Mouse (Mus musculus): ENCODE data around the gene Kremen1. TPM values are rescaled to one million over a fixed set of nuclear protein-coding genes. Genes with fewer than 3 reads are reported as not detected.

Gene Kremen1
- polyA plus RNA-seq, 1 experiment from 2014 or later, result 9.1 TPM

DNA sequence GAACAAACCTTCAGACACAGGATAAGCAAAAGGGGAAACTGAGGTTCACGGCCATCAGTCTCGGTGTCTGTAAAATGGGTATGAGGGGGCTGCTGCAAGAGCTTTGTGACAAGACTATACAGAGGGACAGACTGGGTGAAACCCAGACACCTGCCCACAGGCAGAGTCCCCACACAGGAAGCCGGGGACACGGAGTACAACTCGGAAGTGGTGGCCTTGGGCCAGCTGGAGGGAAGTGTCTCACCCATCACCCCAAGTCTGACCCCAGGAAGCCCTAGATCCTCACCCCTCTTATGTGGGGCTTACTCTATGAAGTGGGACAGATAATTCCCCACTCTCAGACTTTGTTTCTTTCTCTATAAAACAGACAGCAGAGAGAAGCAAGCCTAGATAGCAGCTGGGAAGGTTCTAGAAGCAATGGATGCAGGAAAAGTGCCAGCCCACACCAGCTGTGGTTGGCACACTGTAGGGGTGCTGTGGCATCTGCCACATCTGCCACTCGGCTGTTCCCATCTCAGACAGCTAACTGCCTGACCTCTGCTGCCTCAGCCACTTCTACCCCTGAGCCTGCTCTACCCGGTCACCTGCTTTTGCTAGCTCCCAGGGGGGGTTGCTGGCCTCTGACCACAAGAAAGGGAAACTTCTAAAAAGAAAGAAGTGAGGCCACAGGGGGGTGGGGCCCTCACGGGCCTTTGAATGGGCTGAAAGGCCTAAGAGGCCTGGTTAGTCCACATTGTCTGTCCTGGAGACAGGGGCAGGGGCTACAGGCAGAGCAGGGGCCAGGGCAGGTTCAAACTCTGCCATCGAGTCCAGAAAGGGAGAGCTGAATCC, 110.7 kb downstream of the Kremen1 start:
- Histone ChIP-seq H3K9ac (ENCODE audit: low read depth, low read length) (peak overlapping the region; percentile 89), H3K27ac (ENCODE audit: low read length) (peak overlapping the region; percentile 87), H3K4me2 (ENCODE audit: low read depth, low read length) (peak overlapping the region; percentile 76), H3K4me1 (ENCODE audit: control insufficient read depth, insufficient read depth, low read length) (peaks cover 46% of the 10 kb centered on the region), H3K36me3 (ENCODE audit: control insufficient read depth, insufficient read depth, low read length) (no peaks in the 10 kb centered on the region), H3K27me3 (replicated peaks; ENCODE audit: control insufficient read depth, insufficient read depth, low read length) (no peaks in the 10 kb centered on the region), H3K9me3 (ENCODE audit: control insufficient read depth, low read length) (no peaks in the 10 kb centered on the region), H3K4me3 (ENCODE audit: low read length) (peak overlapping the region; percentile 58)
- no peak for ATAC-seq
- WGBS, result 63% methylated on average over 9 of the region's 9 CpGs

DNA sequence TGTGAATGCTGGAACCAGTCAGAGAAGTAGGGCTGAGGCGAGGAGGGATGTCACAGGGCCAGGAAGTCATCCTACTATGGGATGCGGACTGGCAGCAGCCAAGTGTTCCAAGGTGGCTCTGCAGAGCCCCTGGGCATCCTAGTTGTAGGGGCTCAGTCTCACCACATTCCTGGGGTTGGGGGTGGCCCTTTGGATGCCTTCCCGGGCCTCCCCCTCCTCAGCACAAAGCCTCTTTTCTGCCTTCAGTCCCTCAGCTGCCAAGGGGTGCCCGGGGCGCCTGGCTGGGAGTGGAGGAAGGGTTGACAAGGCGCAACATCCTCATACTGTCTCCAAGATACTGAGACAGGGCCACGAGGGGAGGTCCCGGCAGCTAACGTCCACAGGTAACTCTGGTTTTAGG, 111.4 kb downstream of the Kremen1 start:
- peak overlapping the region; percentile 76 for H3K4me2 ChIP-seq (ENCODE audit: low read depth, low read length)
- peak overlapping the region; percentile 89 for H3K9ac ChIP-seq (ENCODE audit: low read depth, low read length)
- no peaks in the 10 kb centered on the region for H3K36me3 ChIP-seq (ENCODE audit: control insufficient read depth, insufficient read depth, low read length)
- no peaks in the 10 kb centered on the region for H3K27me3 ChIP-seq (replicated peaks; ENCODE audit: control insufficient read depth, insufficient read depth, low read length)
- H3K27ac ChIP-seq (ENCODE audit: low read length), result peak overlapping the region; percentile 87
- no peaks in the 10 kb centered on the region for H3K9me3 ChIP-seq (ENCODE audit: control insufficient read depth, low read length)
- WGBS, result 73% methylated on average over 9 of the region's 9 CpGs
- peak; percentile 6; the same call in 1 of the 2 replicates for ATAC-seq
- H3K4me1 ChIP-seq (ENCODE audit: control insufficient read depth, insufficient read depth, low read length), result peaks cover 42% of the 10 kb centered on the region
- peak overlapping the region; percentile 10; the same call in 1 of the 2 replicates for H3K4me3 ChIP-seq (ENCODE audit: low read length)

DNA sequence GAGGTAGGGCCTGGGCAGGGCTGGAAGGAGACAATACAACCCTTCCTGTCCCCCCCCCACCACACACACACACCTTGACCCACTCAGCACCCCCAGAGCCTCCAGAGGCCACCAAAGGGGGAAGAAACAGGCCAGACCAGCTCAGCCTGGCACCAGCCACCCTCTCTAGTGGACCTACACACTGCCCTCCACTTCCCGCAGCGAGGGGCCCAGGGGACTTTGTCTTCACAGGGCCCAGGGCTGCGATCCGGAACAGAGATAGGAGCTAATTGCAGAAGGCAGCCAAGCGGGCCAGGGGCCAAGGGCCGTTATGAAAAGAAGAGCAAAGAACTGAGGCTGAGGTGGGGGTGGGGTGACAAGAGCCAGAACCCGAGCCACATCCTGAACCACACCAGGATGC, 112.1 kb downstream of the Kremen1 start:
- Histone ChIP-seq H3K4me3 (ENCODE audit: low read length) (peak overlapping the region; percentile 7; the same call in 1 of the 2 replicates), H3K9ac (ENCODE audit: low read depth, low read length) (peak overlapping the region; percentile 89), H3K4me1 (ENCODE audit: control insufficient read depth, insufficient read depth, low read length) (peaks cover 37% of the 10 kb centered on the region), H3K27me3 (replicated peaks; ENCODE audit: control insufficient read depth, insufficient read depth, low read length) (no peaks in the 10 kb centered on the region), H3K27ac (ENCODE audit: low read length) (peak overlapping the region; percentile 87), H3K4me2 (ENCODE audit: low read depth, low read length) (peak overlapping the region; percentile 76), H3K9me3 (ENCODE audit: control insufficient read depth, low read length) (no peaks in the 10 kb centered on the region), H3K36me3 (ENCODE audit: control insufficient read depth, insufficient read depth, low read length) (no peaks in the 10 kb centered on the region)
- ATAC-seq, result peak; percentile 88
- 14% methylated on average over 7 of the region's 7 CpGs for WGBS

DNA sequence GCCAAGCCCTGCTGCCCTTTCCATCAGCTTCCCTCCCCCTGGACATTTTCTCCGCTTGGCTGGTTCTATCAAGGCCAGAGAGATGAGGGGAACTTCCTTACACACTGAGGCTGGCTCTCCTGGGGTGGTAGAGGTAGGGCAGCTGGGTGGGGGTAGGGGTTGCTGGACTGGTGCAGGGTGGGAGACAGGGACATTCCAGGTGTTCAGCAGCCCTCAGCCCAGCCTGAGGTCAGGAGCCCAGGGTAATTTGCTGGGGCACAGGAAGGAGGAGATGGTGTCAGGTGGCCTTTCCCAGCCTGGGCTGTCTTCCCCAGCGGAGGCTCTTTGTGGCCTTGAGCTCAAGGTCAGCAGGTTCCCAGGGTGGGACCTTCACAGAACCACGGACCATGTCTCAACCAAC, 115.8 kb downstream of the Kremen1 start:
- Histone ChIP-seq H3K4me3 (ENCODE audit: low read length) (no peak overlapping the region), H3K27ac (ENCODE audit: low read length) (no peak overlapping the region), H3K4me2 (ENCODE audit: low read depth, low read length) (no peak overlapping the region), H3K9ac (ENCODE audit: low read depth, low read length) (no peak overlapping the region), H3K36me3 (ENCODE audit: control insufficient read depth, insufficient read depth, low read length) (no peaks in the 10 kb centered on the region), H3K27me3 (replicated peaks; ENCODE audit: control insufficient read depth, insufficient read depth, low read length) (no peaks in the 10 kb centered on the region), H3K4me1 (ENCODE audit: control insufficient read depth, insufficient read depth, low read length) (peaks cover 51% of the 10 kb centered on the region), H3K9me3 (ENCODE audit: control insufficient read depth, low read length) (no peaks in the 10 kb centered on the region)
- ATAC-seq, result no peak
- WGBS, result 66% methylated on average over 3 of the region's 3 CpGs

DNA sequence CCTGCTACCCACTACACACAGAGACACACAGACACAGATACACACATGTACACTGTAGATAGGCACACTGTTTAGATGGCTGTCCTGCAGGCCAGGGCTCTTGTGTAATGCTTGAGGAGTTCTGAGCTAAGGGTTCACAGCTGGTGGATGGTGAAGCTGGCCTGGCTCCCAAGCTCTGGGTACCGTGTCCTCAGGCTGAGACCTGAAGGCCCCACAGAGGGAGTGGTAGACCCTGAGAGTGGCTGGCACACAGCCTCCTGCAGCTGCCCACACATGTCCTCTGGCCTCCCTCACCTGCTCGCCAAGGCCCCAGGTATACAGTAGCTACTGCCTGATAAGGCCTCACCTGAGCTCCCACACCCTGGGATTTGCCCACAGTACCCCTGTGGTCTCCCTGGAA, 119.4 kb downstream of the Kremen1 start:
- ATAC-seq, result peak; percentile 29
- H3K4me2 ChIP-seq (ENCODE audit: low read depth, low read length), result no peak overlapping the region
- H3K9me3 ChIP-seq (ENCODE audit: control insufficient read depth, low read length), result no peaks in the 10 kb centered on the region
- peak overlapping the region; percentile 78 for H3K27ac ChIP-seq (ENCODE audit: low read length)
- WGBS, result 53% methylated on average over 2 of the region's 2 CpGs
- H3K36me3 ChIP-seq (ENCODE audit: control insufficient read depth, insufficient read depth, low read length), result no peaks in the 10 kb centered on the region
- H3K27me3 ChIP-seq (replicated peaks; ENCODE audit: control insufficient read depth, insufficient read depth, low read length), result no peaks in the 10 kb centered on the region
- peak overlapping the region; percentile 38 for H3K9ac ChIP-seq (ENCODE audit: low read depth, low read length)
- peaks cover 51% of the 10 kb centered on the region for H3K4me1 ChIP-seq (ENCODE audit: control insufficient read depth, insufficient read depth, low read length)
- H3K4me3 ChIP-seq (ENCODE audit: low read length), result no peak overlapping the region

Other genes starting within 250 kb of the Kremen1 start
- gene Rasl10a, start 203.4 kb downstream of the Kremen1 start, polyA plus RNA-seq (2015; fragmentation: Nextera tagmentation; extraction: Ambion mirVana), result 0.69 and 0.71 TPM in 2 replicates
- gene Gas2l1, start 196.2 kb downstream of the Kremen1 start, polyA plus RNA-seq (2015; fragmentation: Nextera tagmentation; extraction: Ambion mirVana), result 17.5 and 21.0 TPM in 2 replicates
- 27.8 and 32.5 TPM in 2 replicates for gene Rhbdd3, start 162.6 kb downstream of the Kremen1 start, polyA plus RNA-seq (2015; fragmentation: Nextera tagmentation; extraction: Ambion mirVana)
- 499 and 529 TPM in 2 replicates for gene Ewsr1, start 162.3 kb downstream of the Kremen1 start, polyA plus RNA-seq (2015; fragmentation: Nextera tagmentation; extraction: Ambion mirVana)
- gene Emid1, start 109.3 kb downstream of the Kremen1 start, polyA plus RNA-seq (2015; fragmentation: Nextera tagmentation; extraction: Ambion mirVana), result 112 and 120 TPM in 2 replicates
- 6.8 and 7.3 TPM in 2 replicates for gene Znrf3, start 183.3 kb upstream of the Kremen1 start, polyA plus RNA-seq (2015; fragmentation: Nextera tagmentation; extraction: Ambion mirVana)

All from intestine, embryonic 16.5 days (tissue).